Mouse (Mus musculus): Measurements from ENCODE around the gene Bhlhe41.

- TF ChIP-seq CTCF (IDR thresholded peaks at IDR 0.05; ENCODE audit: low read depth), result no peak
- no peak for TF ChIP-seq EP300 (optimal IDR thresholded peaks at IDR 0.05)
Observed at GRCm38 (mm10) chr6:145909943-145910342, 44.6 kb upstream of the Bhlhe41 start.
